Mouse (Mus musculus) frontal cortex, adult 2 months (tissue): ENCODE data around the gene Unc119b. TPM values are rescaled to one million over a fixed set of nuclear protein-coding genes. Genes with fewer than 3 reads are reported as not detected.
"Not testable (repeated sequence)": the region's sequence is repeated elsewhere in the genome, so short reads cannot be mapped to it uniquely, and the experiment has no call there.

Experiments
- DNase-seq, 2 experiments: peaks; one replicate each; pipeline ENCODE4 v3.0.0; 2022; ENCODE audit warnings: low spot score in 1 of 2; ENCODE audit errors: extremely low spot score in 1 of 2
- polyA plus RNA-seq: library from polyadenylated mRNA; depleted of rRNA; stranded (reverse); fragments of >200 nt; gene quantifications from 2 replicates; pipeline ENCODE4 v1.2.3, GENCODE M21; 2012

Unc119b gene
- polyA plus RNA-seq, 1 experiment = 28.9 TPM

DNA sequence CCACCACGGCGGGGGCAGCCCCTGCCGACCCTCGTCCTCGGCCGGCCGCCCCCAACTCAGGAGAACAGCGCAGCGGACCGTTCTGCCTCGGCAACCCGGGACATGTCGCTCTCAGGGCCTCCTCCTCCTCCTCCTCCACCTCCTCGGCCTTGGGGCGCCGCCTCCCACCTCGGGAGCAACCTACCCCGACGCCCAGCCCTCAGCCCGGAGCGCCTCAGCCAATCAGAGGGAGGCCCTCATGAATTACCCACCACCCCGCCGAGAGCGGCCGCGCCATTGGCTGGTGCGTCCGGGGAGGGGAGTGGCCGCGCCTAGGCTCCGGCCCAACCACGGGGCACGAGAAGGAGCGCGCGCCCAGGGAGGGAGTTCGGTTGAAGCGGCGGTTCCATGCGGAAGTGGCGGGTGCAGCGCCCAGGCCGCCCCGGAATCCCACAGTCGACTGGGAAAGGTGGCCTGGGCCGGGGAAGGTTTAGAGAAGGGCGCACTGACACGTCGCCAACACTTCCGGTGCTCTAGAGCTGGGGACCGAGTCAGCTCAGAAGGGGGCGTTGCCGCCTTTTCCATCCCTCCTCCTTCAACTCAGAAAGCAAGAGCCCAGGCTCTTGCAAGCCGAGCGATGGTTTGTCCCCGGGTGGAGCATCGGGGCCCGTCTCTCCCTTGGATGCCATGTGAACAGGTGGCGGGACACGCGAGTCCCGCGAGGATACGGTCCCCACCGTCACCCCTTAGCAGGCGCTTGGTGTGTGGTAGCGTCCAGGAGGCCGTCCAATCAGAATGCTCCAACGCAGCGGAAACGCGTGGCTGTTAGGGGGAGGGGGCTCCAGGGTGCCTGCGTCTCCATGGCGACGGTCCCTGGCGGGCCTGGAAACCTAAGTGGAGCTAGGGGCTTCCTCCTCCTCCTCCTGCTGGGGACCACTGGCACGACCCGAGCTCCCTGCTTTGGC, 23.5 kb upstream of the Unc119b start, which contains the start of gene Mlec:
Gene Mlec, minus strand, starts transcription at position 140 of the 944 bp plus-strand sequence.
- peak; percentile 97 to 99 for DNase-seq

DNA sequence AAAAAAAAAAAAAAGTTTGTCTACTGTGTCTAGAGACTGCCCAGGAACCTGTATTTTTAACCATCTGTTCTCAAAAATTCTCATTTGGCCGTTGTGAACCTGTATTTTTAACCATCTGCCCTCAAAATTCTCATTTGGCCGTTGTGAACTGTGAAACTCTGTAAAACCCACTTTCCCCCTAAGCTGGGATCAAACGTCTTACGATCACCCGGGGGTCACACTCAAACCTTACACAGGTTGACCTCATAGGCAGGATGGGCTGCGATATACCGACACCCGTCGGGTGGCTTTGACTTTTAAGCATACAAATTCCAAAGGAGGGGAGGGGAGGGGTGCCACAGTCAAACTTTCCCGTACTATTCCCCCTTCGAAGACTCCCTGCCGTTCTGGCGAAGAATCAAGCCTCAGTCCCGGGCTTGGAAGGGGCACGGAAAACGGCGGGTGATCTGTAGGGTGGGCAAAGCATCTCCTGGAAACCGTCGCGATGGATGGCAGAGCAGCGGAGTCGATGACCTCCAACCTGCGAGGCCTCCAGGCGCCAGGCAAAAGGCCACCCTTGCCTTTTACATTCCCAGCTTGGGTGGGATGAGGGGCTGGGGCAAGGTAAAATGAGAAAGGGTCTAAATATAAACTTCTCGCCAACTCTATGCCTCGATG, 22.3 kb upstream of the Unc119b start:
- DNase-seq = no peak

DNA sequence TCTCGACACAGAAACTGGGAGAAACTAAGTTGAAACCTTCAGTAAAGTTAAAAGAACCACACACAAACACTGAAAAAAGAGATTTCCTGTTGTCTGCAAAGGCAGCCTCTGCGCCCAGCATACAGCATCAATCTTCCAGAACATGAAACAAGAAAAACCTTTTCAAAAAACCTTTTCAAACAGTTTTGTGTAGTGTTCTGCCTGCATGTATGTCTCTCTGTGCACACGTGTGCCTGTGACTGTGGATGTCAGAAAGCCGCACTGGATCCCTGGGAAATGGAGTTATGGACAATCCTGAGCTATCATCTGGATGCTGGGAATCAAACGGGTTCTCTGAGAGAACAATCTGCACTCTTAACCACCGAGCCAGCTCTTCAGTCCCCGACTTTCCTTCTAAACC, 21.6 kb upstream of the Unc119b start:
- no peak for DNase-seq

DNA sequence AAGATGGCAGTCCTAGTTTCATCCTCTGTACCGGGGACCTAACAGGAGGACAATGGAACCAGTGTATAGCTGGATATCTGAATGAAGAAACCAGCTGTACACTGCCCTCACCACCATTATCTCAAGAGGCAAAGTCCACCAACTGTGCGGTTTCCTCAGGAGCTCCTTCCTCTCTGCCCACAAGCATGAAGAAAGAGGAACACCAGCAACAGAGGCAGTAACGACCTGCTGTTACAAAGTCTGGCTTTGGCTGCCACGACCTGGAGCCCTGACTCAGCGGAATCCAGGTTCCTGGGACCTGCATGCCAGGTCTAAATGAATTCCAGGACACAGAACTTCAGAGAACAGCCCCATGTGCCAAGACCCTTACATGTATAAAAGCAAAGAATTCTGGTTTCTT, 21.1 kb upstream of the Unc119b start:
- no peak for DNase-seq

DNA sequence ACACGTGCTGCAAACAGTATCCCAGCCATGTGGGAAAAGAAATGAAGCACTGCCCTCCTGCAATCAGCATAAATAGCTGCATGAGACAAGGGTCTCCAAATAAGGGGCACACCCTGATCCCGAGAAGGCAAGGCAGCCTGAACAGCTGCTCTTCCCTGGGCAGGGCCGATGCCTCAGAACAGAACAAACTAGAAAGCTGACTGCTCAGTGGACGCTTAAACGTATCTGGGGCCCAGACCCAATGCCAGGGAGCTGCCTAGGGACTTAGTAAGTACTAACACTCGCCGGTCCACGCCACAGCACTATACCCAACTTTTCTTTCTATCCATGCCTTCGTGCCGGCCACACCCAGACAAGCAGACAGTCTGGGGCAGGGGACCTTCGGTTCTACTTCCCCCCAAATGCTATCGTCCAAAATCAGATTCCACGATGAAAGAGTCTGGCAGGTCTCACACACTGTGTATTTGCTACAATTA, 20.4 kb upstream of the Unc119b start:
- no peak for DNase-seq

DNA sequence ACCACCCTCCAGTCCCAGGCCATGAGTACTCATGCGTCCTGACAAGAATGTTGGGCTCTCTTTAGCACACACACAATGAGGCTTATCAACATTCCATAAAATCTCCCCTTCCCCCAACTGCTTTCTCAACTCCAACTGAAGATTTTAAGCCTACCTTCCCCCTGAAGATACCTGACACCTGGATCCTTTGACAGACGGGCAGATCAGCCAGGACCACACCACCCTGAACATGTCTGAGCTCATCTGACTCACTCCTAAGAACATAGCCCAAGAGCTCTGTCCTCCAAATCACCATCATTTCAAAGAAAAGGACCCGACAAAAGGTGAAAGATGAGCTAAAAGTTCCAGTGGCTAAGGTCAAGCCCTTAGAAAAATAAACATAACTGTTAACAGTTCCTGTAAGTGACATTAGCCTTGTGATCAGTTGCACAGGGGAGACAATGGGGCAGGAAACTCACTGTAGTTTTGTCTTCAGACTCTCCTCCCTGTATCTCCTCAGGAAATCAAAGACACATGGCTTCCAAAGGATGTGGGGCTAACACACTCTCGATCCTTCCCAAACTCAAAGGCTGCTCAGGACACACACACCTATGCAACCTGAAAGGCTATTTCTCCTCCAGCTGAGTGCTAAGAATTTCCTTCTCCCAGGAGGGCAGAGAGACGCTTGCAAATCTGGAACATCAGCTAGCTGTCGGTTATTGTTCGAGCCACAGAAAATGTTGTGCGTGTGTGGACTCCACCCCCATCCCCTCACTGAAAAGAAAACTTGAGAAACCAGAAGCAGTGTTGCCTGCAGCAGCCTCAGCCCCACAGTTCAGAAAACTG, 17.6 kb upstream of the Unc119b start:
- no peak for DNase-seq

DNA sequence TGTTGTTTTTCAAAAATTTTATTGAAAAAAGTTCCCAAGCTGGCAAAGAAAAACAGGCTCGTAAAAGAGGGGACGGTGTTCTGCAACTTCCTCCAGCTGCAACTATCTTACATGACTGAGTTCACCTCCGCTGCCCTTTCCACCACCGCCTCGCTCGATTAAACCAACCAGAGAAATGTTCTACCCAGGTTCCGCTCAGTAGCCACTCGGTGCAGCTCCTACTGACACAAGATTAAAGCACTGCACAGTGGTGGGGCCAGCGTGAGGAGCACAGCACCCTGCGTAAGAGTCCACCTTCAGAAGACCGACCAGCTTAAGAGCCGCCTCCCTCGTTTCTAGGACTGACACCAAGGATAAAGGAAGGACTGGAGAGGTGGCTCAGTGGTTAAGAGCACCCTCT, 16.7 kb upstream of the Unc119b start:
- no peak for DNase-seq

DNA sequence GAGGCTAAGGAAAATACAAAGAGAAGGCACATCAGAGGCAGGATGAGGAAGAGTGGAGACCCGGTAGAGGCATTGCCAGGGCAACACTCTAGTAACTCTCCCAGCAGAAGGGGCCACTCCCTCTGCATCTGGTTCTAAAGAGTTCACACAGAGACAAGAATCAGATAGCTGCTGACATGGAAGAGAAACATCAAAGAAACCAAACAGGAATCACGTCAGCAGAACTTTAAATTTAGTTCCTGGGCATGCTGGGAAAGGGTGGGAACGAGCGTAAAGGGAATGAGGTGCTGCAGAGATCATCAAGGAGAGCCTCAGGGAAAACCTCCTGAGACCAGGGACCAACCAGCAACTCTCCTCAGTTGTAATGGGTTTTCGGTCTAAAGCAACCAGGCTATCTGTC, 16.2 kb upstream of the Unc119b start:
- DNase-seq = no peak

DNA sequence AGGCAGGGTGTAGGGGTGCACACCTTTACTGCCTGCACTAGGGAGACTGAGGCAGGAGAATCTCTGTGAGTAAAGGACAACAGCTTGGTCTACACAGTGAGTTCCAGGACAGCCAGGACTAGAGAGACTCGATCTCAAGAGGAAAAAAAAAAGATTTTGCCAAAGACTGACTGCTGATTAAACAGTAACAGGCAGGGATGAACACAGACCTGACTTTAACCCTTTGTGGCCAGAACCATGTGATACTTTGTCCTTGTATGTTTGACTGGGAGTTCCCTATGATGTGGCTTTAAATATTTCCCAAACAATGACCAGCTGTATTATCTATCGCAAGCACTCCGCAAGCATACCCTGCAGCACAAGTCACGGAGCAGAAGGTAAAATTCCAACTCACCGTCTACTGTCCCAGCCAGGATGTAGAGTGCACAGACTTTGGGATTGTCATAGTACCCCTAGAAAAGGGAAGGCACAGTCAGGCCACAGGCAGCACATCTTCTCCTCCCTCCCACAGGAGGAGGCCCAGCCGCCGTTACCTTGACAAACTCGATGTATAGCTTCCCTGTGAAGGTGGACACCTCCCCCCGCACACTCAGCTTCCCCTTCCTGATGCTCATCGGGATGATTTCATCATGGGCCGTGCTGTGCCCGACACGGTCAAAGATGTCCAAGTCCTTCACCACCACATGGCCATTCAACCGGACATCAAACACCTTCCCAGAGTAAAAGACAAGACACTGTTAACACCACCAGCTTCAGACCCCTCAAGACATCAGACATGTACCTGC, 15.1 kb upstream of the Unc119b start:
- no peak for DNase-seq

DNA sequence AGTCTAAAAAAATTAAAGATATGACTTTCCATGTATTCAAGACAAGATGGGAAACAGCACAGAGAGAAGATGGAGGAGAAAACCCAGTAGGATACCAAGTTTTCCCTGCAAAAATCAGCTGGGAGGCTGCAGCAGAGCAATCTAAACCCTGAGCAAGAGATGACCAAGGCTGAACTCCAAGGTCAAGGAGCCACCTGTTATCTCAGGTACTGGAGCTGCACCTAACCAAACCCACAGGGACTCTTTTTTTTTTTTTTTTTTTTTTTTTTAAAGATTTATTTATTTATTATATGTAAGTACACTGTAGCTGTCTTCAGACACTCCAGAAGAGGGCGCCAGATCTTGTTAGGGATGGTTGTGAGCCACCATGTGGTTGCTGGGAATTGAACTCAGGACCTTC, 14.1 kb upstream of the Unc119b start:
- DNase-seq = not testable (repeated sequence)

DNA sequence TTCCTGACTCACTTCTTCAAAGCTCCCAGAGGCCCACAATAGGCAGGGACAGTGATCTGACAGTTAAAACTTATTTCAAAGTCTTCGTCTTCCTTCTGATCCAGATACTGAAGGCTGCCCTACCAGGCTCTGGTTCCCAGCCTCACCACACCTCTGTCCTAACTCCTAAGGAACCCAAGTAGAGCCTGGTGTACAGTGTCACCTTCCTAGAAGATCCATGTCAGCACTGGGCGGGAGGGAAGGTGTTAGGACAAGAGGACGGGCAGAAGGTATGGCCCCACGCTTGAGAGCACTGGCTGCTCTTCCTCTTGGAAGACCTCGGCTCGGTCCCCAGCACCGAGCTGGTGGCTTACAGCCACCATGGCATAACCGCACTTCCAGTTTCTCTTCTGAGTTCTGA, 13.6 kb upstream of the Unc119b start:
- DNase-seq = no peak

DNA sequence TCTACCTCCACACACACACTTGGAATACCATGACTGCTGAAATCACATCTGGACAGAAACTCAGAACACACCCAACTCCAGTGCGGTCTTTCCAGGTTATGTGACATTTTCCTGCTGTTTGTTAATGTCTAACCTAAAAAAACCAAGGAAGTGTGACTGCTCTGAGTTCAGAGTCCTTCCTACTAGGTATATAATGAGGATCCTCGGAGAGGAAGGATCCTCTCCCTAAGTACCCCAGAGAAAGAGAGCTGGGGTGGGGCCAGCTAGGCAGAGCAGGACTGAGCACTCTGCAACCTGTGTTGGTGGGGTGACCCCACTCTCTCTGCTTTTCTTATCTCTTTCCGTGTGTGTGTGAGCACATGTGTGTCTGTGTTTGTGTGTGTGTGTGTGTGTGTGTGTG, 12.6 kb upstream of the Unc119b start:
- DNase-seq = no peak

DNA sequence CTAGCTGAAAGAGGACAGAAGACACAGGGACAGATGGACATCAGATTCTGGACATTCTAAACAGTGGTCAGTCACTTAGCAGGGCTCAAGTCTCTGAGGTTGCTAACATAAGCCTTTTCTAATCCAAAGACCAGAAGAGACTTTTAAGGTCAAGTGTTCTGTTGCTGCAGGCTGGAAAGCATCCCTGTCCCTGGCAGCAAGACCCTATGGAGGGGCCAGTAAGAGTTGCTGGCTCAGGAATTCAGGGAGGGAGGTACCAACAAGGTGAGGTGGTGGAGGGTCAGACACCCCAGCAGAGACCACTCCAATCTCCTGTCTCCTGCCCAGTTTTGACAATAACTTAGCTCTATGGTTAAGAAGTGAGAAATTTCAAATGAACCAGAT, 12.0 kb upstream of the Unc119b start:
- DNase-seq = no peak

DNA sequence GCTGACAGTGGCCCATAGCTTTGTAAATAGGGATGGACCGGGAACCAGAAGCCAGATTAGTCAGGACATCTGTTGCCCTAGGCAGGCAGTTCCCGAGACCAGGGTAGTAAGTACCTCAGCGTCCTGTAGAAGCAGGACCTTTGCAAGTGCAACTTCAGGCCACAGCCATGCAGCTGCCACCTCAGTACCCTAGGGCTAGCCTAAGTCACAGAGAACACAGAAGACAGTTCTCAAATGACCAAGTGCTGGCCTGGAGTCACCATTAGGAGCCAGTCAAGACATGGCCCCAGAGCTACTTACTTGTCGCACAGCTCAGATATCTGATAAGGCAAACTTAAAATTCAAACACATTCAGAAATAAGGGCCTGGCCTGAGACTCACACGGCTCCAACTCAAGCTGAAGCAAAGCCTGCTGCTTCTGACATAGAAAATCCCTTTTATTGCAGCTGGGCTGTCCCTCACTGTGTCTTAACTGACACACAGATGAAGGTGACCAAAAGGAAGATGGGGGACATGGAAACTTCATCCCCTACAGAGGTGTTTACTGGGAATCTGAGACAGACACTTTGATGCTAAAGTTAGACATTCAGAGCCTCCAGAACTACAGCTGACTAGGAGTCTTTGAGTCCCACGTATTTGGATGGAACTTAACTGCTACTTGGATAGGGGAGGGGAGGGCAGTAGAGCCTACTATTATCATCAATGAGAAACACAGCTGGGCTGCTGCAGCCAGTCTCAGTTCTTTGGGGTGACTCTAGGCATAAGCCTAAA, 11.4 kb upstream of the Unc119b start:
- no peak for DNase-seq

DNA sequence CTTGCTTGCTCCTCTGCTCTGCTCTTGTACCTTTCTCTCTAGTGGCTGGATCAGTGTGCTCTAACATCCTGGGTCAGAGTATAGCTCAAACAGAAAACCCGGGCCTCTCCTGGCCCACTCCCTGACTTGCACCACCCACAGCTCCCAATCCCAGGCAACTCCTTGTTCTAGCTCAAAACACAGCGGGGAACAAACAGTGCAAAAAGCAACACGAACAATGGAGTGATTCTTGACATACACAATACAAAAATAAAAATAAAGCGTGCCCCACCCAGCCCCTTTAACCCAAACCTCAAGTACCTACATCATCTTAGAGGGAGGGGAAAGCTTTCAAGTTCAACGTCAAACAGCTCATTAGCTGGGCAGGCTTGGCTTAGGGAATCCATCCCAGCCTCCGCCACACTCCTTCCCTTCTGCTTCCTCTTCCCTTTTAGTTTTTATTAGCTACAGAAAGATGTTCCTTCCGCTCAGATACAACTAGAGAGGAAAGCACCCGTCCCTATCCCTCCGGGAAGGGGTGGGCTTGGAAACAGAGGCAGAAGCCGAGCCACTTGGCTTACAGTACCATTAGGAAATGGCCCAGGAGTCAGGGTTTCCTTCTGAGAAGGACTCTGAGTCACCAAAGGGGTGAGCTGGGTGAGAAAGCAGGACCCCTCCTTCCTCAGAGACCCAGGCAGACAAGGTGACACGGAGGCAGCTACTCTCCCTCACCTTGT, 10.6 kb upstream of the Unc119b start:
- no peak for DNase-seq

DNA sequence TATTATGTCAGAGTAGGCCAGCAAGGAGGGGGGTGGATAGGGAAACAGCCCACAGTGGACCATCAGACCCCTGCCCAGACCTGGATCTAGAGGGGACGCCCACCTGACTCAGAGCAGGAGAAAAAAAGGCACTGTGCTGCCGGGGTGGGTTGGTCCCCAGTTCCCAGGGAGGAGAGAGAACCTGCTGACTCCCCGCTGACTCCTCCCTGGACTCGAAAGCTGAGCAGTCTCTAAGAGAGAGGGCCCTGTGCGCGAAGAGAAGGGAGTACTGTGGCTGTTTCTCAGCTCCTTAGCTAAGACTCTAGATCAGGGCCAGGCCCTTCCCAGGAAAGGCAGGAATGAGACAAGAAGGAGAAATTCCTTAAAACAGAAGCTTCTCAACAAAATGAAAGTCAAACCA, 9.7 kb upstream of the Unc119b start:
- DNase-seq = no peak

DNA sequence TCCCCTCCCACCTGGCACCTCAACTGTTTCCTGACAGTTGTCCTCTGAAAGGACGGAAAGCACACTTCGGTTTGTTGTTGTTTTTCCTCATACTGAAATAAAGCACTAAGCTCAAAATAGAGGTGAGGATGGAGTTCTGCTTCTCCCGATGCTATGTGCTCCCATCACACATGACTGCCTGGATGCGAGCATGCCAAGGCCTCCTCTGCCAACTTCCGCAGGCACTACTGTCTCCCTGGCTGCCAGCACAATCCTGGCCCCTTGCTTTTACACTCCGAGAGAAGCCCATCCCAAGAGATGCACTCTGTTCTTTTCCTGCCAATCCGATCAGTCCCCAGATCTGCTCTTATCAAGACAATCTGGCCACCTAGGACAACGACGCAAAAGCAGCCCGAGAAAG, 8.8 kb upstream of the Unc119b start:
- DNase-seq = no peak

DNA sequence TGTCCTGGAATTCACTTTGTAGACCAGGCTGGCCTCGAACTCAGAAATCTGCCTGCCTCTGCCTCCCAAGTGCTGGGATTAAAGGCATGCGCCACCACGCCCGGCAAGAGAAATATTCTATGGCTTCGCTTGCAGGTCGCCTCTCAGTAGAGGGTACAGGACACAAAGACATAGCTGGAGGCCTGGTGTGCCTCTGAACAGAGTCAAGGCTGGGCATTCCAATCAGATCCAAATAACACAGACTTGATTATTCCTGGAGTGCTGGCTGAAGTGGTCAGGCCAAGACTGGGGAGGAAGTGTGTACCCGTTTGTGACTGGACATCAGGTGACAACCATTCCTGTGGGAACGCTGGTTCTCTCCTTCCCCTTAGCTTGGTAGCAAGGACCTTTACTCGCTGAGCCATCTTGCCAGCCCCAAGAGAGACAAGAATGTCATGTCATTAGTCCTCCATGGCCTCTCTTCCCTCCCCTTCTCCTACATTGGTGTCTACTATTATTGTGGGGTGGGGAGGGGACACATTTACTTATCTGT, 7.5 kb upstream of the Unc119b start:
- DNase-seq = no peak

DNA sequence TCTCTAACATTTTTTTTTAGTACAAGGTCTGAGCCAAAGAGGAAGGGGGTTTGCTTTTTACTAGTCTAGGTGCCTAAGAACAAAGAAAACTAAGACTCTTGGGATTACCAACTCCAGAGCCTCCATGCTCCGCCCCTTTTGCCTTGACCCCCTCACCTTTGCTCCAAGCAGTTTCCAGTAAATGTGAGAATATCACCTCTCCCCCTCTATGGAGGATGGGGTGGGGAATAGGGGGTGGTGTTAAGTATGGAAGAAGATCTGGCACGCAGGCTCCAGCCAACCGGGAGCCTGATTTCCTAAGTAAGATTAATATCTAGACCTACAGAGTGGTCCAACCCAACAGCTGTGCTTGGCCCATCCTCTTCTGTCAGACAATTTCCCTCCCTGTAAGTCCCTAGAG, 6.0 kb upstream of the Unc119b start:
- no peak for DNase-seq
